Mouse (Mus musculus): ENCODE measurements around the gene Iqschfp. TPM values are rescaled to one million over a fixed set of nuclear protein-coding genes. Genes with fewer than 3 reads are reported as not detected.

The Iqschfp gene
- polyA plus RNA-seq, 1 experiment = 10.6 TPM

DNA sequence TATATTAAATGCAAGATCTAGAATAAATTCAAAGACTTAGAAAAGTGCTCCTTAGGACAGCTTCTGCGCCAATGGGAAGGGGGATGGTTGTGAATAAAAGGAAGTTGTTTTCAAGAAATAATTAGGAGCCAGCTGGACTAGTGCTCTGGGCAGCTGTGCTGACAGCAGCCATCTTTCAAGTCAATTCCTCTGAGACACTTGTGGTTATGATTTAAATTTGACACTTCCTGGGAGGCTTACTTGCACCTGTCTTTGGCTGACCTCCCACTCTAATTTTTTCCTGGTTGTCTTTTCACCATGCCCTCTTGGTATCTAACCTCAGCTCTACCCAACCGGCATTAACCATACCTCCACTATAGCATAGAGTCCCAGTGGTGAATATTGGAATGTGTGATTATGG lies 55.0 kb downstream of the Iqschfp start:
- no peak overlapping the region for H3K4me3 ChIP-seq (ENCODE audit: insufficient read depth, low read length)
- no peak overlapping the region for H3K27ac ChIP-seq (ENCODE audit: insufficient read depth, low read length)
- no peak for TF ChIP-seq POLR2A (IDR thresholded peaks at IDR 0.05; ENCODE audit: extremely low read depth, insufficient read depth, low read length)
- TF ChIP-seq CTCF (IDR thresholded peaks at IDR 0.05; ENCODE audit: extremely low read depth, insufficient read depth, low read length) = no peak
- no peaks in the 10 kb centered on the region for H3K4me1 ChIP-seq (ENCODE audit: control insufficient read depth, insufficient read depth, low read length)

DNA sequence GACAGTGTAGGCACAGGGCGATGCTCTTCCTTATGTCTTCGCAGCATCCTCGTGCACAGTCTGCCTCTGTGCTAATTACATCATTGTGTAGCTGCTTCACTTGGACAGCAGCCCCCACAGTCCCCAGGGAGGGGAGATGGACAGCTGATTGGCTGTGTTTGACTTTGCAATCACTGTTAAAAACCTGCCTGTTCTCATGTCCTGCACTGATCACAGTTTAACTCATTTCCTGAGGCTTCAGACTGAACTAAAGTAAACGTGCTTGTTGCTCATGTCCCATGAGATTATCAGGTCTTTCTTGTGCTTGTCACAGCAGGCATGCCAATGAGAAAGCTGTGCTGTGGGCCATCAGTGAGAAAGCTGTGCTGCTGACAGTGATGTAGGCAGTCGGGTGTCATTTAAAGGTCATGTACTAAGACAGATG lies 60.5 kb downstream of the Iqschfp start:
- TF ChIP-seq CTCF (IDR thresholded peaks at IDR 0.05; ENCODE audit: extremely low read depth, insufficient read depth, low read length) (no peak), POLR2A (IDR thresholded peaks at IDR 0.05; ENCODE audit: extremely low read depth, insufficient read depth, low read length) (no peak)
- no peak overlapping the region for H3K4me3 ChIP-seq (ENCODE audit: insufficient read depth, low read length)
- H3K27ac ChIP-seq (ENCODE audit: insufficient read depth, low read length) = no peak overlapping the region
- peaks cover 6% of the 10 kb centered on the region; the same call in 1 of the 2 replicates for H3K4me1 ChIP-seq (ENCODE audit: control insufficient read depth, insufficient read depth, low read length)

DNA sequence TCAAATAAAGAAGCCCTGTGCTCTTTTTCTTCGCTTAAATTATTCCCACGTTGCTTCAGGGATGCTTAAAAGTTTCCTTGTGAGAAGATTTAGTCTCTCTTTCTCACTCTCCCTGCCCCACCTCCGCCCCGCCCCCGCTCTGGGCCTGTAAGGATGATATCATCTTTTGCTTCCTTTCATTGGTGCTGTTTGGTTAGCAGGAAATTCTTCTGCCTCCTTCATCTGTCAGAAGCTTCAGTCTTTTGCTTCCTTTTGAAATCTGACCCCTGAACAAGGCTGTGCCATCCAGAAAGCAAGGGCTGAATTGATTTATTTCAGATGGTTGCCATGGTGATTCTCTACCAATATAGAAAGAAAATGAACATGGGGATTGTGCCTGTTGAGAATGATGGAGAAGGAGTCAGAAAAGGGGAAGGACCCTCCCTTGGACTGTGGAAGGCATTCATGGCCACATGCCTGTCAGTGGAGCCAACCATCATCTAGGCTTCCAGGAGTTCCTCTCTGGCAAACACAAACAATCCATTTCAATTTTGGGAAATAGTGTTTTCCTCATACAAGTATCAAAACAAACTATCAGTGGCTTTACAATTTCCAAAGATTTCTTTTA lies 62.5 kb downstream of the Iqschfp start:
- no peak overlapping the region for H3K27ac ChIP-seq (ENCODE audit: insufficient read depth, low read length)
- TF ChIP-seq CTCF (IDR thresholded peaks at IDR 0.05; ENCODE audit: extremely low read depth, insufficient read depth, low read length) (no peak), POLR2A (IDR thresholded peaks at IDR 0.05; ENCODE audit: extremely low read depth, insufficient read depth, low read length) (no peak)
- no peak overlapping the region for H3K4me3 ChIP-seq (ENCODE audit: insufficient read depth, low read length)
- peaks cover 6% of the 10 kb centered on the region; the same call in 1 of the 2 replicates for H3K4me1 ChIP-seq (ENCODE audit: control insufficient read depth, insufficient read depth, low read length)

DNA sequence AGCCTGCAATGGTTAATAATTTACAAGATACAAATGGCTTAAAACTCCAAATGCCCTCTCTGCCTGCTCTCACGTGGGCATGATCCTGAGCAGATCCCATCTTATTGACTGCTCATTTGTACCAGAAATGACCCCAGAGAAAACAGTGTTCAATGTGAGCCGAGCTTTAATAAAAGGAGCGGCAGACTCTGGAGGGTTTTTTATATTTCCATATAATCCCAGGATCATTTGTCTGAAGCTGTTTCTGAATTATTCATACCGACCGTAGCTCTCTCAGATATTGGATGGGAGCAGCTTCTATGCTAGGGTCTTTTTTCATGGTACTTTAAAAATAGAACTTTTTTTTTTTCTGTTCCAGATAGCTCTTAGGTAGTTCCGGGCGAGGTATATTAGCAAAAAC lies 67.6 kb downstream of the Iqschfp start:
- Histone ChIP-seq H3K27ac (ENCODE audit: insufficient read depth, low read length) (no peak overlapping the region), H3K4me3 (ENCODE audit: insufficient read depth, low read length) (no peak overlapping the region), H3K4me1 (ENCODE audit: control insufficient read depth, insufficient read depth, low read length) (peaks cover 1% of the 10 kb centered on the region; the same call in 1 of the 2 replicates)
- TF ChIP-seq CTCF (IDR thresholded peaks at IDR 0.05; ENCODE audit: extremely low read depth, insufficient read depth, low read length) = no peak
- no peak for TF ChIP-seq POLR2A (IDR thresholded peaks at IDR 0.05; ENCODE audit: extremely low read depth, insufficient read depth, low read length)

DNA sequence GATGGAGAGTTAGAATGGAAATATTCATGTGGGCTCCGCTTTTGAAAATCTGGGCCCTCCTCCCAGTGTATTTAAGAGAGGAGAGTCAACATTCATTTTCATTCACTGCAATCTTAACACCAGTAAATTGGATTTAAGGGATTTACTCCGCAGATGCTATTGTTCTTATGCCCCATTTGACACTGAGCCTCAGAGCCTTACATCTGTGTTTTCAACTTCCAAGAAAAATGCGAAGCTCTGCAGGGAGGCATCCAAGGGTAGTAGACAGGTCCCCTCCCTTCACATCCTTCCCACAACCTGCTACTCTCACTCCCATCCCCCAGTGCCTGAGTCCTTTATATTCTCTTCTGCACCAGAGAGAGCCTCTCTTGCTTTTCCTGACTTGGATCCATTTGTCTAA lies 68.1 kb downstream of the Iqschfp start:
- Histone ChIP-seq H3K4me3 (ENCODE audit: insufficient read depth, low read length) (no peak overlapping the region), H3K4me1 (ENCODE audit: control insufficient read depth, insufficient read depth, low read length) (no peaks in the 10 kb centered on the region), H3K27ac (ENCODE audit: insufficient read depth, low read length) (no peak overlapping the region)
- no peak for TF ChIP-seq CTCF (IDR thresholded peaks at IDR 0.05; ENCODE audit: extremely low read depth, insufficient read depth, low read length)
- no peak for TF ChIP-seq POLR2A (IDR thresholded peaks at IDR 0.05; ENCODE audit: extremely low read depth, insufficient read depth, low read length)

DNA sequence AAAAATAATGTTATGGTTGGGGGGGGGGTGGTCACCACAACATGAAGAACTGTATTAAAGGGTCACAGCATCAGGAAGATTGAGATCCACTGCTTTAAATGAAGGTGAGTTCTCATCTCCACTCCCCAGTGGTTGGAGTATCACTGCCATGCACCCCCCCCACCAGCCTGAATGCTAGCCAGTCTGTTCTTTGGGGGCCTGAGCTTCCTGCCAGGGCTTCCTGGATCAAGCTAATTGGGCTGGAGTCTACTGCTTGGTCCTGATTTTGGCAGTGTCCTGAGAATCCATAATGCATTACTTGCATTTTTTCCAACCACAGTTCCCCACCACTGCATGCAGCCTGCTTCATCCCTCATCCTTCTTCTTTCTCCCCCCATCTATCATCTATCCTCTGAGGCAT lies 68.7 kb downstream of the Iqschfp start:
- H3K4me3 ChIP-seq (ENCODE audit: insufficient read depth, low read length) = no peak overlapping the region
- no peak overlapping the region for H3K27ac ChIP-seq (ENCODE audit: insufficient read depth, low read length)
- no peaks in the 10 kb centered on the region for H3K4me1 ChIP-seq (ENCODE audit: control insufficient read depth, insufficient read depth, low read length)
- TF ChIP-seq POLR2A (IDR thresholded peaks at IDR 0.05; ENCODE audit: extremely low read depth, insufficient read depth, low read length) (no peak), CTCF (IDR thresholded peaks at IDR 0.05; ENCODE audit: extremely low read depth, insufficient read depth, low read length) (no peak)

DNA sequence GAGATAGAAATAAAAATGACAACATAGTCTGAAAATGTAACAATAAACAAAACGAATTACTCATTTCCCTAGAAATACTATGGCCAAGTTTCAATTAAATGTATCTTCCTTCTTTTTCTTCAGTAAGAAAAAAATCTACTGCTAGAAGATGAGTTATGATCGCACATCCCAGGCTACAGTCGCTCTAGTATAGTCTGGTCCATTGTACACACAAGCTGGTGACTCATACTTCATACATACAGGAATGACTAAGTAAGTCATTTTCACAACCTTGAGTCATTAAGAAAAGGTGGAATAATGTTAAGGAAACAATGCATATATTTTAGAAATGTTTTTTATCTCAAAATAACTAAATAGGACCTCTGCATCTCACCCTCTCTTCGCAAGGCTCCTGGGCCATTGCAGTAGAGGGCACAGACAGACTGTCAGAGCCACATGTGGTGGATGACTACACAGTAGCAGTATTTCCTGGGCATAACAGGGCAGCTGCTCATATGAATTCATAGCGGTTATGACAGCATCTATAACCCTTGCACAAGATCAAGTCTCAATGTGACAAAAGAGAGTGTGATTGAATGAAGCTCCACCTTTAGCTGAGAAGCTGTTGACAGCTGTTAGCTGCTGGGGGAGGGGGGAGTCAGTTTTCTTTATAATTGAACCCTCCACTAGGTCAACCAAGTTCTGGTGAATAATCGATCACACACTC lies 70.1 kb downstream of the Iqschfp start:
- H3K4me3 ChIP-seq (ENCODE audit: insufficient read depth, low read length) = no peak overlapping the region
- no peaks in the 10 kb centered on the region for H3K4me1 ChIP-seq (ENCODE audit: control insufficient read depth, insufficient read depth, low read length)
- no peak overlapping the region for H3K27ac ChIP-seq (ENCODE audit: insufficient read depth, low read length)
- no peak for TF ChIP-seq POLR2A (IDR thresholded peaks at IDR 0.05; ENCODE audit: extremely low read depth, insufficient read depth, low read length)
- no peak for TF ChIP-seq CTCF (IDR thresholded peaks at IDR 0.05; ENCODE audit: extremely low read depth, insufficient read depth, low read length)

DNA sequence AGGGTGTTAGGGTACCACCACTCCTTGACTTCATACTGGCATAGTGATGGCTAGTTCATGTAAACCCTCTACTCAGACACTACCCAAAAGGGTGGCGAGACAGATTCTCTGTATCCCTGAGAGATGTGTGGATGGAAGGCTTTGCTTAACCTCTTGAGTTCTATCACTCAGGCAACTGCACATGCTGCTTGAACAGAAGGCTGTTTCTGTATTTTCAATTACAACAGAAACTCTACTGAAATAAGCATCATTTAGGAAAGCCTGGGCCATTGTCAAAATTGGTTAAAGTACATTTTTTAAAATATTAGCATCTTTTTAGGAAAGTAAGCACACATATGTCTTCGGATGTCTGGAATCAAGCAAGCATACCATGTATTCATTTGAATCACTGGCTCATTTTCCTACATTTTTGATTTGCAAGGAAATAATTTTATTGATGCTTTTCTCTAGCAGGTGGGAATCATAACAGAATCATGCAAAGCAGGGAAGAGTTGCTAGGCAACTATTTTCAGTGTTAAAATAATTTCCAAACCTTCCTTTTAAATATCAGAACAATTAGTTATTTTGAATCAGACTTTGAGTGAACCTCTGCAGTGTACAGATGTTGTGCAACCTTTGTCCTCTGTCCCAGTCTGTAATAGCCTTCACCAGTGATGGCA lies 82.4 kb downstream of the Iqschfp start:
- Histone ChIP-seq H3K27ac (ENCODE audit: insufficient read depth, low read length) (no peak overlapping the region), H3K4me1 (ENCODE audit: control insufficient read depth, insufficient read depth, low read length) (no peaks in the 10 kb centered on the region; the same call in 1 of the 2 replicates), H3K4me3 (ENCODE audit: insufficient read depth, low read length) (no peak overlapping the region)
- no peak for TF ChIP-seq POLR2A (IDR thresholded peaks at IDR 0.05; ENCODE audit: extremely low read depth, insufficient read depth, low read length)
- TF ChIP-seq CTCF (IDR thresholded peaks at IDR 0.05; ENCODE audit: extremely low read depth, insufficient read depth, low read length) = no peak

DNA sequence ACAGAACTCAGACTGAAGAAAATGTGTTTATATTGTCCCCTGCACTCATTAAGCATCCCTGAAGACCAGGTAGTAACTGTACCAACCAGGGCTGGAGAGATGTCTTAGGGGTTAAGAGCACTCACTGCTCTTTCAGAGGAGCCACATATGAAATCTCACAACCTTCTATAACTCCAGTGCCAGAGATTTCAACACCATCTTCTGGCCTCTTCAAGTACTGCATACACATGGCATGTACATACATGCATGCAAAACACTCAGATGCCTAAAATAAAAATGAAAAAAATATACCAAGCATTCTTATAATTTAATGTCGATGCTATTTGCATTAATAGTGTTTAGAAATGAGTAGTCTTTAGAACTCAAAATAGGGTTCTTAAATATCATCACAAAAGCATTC lies 88.0 kb downstream of the Iqschfp start:
- no peak for TF ChIP-seq POLR2A (IDR thresholded peaks at IDR 0.05; ENCODE audit: extremely low read depth, insufficient read depth, low read length)
- TF ChIP-seq CTCF (IDR thresholded peaks at IDR 0.05; ENCODE audit: extremely low read depth, insufficient read depth, low read length) = no peak
- Histone ChIP-seq H3K4me3 (ENCODE audit: insufficient read depth, low read length) (no peak overlapping the region), H3K4me1 (ENCODE audit: control insufficient read depth, insufficient read depth, low read length) (peaks cover 3% of the 10 kb centered on the region; the same call in 1 of the 2 replicates), H3K27ac (ENCODE audit: insufficient read depth, low read length) (no peak overlapping the region)

Measured in cortical plate, adult 2 months (tissue).